Mouse (Mus musculus) MEL (cell line): ENCODE measurements around the gene Adcy1.

Experiments used
- CTCF ChIP-seq, 3 experiments: IDR thresholded peaks in 2 of 3; conservative IDR thresholded peaks in 1 of 3; 2 replicates each; pipeline ENCODE4 v1.5.1; 2011 to 2012; ENCODE audit warnings: low read length in 3 of 3, low read depth in 2 of 3, mild to moderate bottlenecking in 2 of 3, improper control_type of control experiment in 1 of 3, inconsistent platforms in 1 of 3, mixed read lengths in 1 of 3, moderate library complexity in 1 of 3; ENCODE audit not compliant: control insufficient read depth in 1 of 3, insufficient read depth in 1 of 3, poor library complexity in 1 of 3, severe bottlenecking in 1 of 3
- E2F4 ChIP-seq: IDR thresholded peaks from 2 replicates; pipeline ENCODE4 v1.6.1; 2011; ENCODE audit warnings: low read depth, low read length, improper control_type of control experiment, borderline replicate concordance
- JUND ChIP-seq: IDR thresholded peaks from 2 replicates; pipeline ENCODE4 v1.6.1; 2011; ENCODE audit warnings: low read depth, mild to moderate bottlenecking, improper control_type of control experiment, low read length

- TF ChIP-seq CTCF (IDR thresholded peaks at IDR 0.05 in 2 of 3, conservative IDR thresholded peaks at IDR 0.05 in 1 of 3; ENCODE audit: control insufficient read depth in 1 of 3, insufficient read depth in 1 of 3, low read depth in 2 of 3, low read length in 3 of 3, poor library complexity in 1 of 3, severe bottlenecking in 1 of 3): no peak
- no peak for TF ChIP-seq E2F4
- TF ChIP-seq JUND: no peak
Observed at GRCm38 (mm10) chr11:7195312-7195685, 132.0 kb downstream of the Adcy1 start.
